Mouse (Mus musculus): ENCODE data around the gene Olfr726. TPM values are rescaled to one million over a fixed set of nuclear protein-coding genes. Genes with fewer than 3 reads are reported as not detected.

Gene Olfr726
- polyA plus RNA-seq (2015; fragmentation: Nextera tagmentation; extraction: Ambion mirVana), result not detected in 2 replicates

DNA sequence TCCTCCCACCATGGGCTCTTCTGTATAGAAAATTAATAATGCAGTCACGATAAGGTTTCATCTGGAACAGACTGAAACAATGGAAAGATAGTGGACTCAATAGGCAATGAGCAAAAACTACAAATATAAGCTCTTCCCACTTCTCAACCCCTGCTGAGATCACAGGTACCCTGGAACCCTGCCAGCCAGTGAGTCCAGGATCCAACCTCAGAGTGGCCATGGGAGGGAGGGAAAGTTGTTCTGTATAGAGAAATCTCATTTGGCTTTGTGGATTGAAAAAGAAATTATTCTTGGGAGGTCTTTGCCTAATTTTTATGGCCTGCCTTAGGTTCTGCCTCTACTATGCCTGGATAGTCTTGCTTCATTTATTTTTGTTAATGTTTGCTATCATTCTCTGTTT lies at the start of gene Olfr726:
Gene Olfr726 (minus strand): TSS at position 101 of the 400 bp plus-strand sequence.
- Histone ChIP-seq H3K27ac (ENCODE audit: low read length) (no peak within 1 kb of the TSS), H3K9me3 (ENCODE audit: control insufficient read depth, low read length) (no peaks in the 10 kb centered on the region), H3K9ac (replicated peaks; ENCODE audit: low read depth, low read length) (no peak within 1 kb of the TSS), H3K36me3 (ENCODE audit: control insufficient read depth, insufficient read depth) (no peaks in the 10 kb centered on the region), H3K4me2 (ENCODE audit: low read length) (no peak within 1 kb of the TSS), H3K4me3 (replicated peaks; ENCODE audit: low read length) (no peak within 1 kb of the TSS), H3K4me1 (replicated peaks; ENCODE audit: control insufficient read depth, insufficient read depth, low read length) (no peaks in the 10 kb centered on the region), H3K27me3 (replicated peaks; ENCODE audit: control insufficient read depth, insufficient read depth, low read length) (no peaks in the 10 kb centered on the region)
- no peak for ATAC-seq
- WGBS, result 68% methylated on average over 1 of the region's 1 CpGs

DNA sequence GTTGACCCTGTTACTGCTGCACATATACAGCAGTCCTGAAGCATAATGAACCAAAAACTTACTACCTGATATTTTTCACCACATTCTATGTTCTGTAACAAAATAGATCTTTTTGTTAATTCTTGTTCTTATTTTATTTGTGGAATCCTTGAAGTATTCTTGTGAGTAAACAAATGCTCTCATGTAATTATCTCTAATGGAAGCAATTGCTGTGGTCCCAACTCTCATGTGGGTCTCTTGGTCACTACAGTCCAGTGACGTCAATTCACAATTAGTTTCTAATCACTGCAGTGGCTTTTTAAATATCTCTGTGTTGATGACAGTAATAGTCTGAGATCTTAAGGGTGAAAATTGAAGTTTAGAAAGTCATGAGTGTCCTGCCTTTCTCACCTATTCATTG lies 32.1 kb upstream of the Olfr726 start, which contains the start of gene Olfr727:
Gene Olfr727 (plus strand): TSS at position 301 of the 400 bp plus-strand sequence.
- Histone ChIP-seq H3K27me3 (replicated peaks; ENCODE audit: control insufficient read depth, insufficient read depth, low read length) (no peaks in the 10 kb centered on the region), H3K36me3 (ENCODE audit: control insufficient read depth, insufficient read depth) (no peaks in the 10 kb centered on the region), H3K9ac (replicated peaks; ENCODE audit: low read depth, low read length) (no peak within 1 kb of the TSS), H3K4me2 (ENCODE audit: low read length) (no peak within 1 kb of the TSS), H3K9me3 (ENCODE audit: control insufficient read depth, low read length) (no peaks in the 10 kb centered on the region), H3K4me3 (replicated peaks; ENCODE audit: low read length) (no peak within 1 kb of the TSS), H3K4me1 (replicated peaks; ENCODE audit: control insufficient read depth, insufficient read depth, low read length) (no peaks in the 10 kb centered on the region), H3K27ac (ENCODE audit: low read length) (no peak within 1 kb of the TSS)
- ATAC-seq, result no peak
- 87% methylated on average over 1 of the region's 1 CpGs for WGBS

DNA sequence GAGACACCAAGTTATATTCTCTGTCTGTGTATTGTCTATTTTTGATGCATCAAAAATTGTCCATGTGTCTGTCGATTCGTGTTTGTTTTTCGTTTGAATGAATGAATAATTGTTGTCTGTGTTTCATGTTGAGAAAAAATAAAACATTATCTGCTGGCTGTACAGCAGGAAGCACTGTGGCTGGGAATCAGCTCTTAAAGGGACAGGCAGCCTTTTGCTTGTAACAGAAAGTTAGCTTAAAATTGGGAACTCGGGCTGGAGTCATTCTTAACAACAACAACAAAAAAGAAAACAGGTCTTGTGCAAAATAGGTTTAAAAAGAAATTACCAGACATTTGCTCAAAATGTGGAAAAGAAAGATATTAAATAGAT lies 28.0 kb downstream of the Olfr726 start:
- Histone ChIP-seq H3K27ac (ENCODE audit: low read length) (peak overlapping the region; percentile 72; the same call in 1 of the 2 replicates), H3K9me3 (ENCODE audit: control insufficient read depth, low read length) (no peaks in the 10 kb centered on the region), H3K36me3 (ENCODE audit: control insufficient read depth, insufficient read depth) (no peaks in the 10 kb centered on the region), H3K4me3 (replicated peaks; ENCODE audit: low read length) (peak overlapping the region; percentile 90), H3K9ac (replicated peaks; ENCODE audit: low read depth, low read length) (peak overlapping the region; percentile 68), H3K4me1 (replicated peaks; ENCODE audit: control insufficient read depth, insufficient read depth, low read length) (peaks cover 5% of the 10 kb centered on the region), H3K4me2 (ENCODE audit: low read length) (peak overlapping the region; percentile 71), H3K27me3 (replicated peaks; ENCODE audit: control insufficient read depth, insufficient read depth, low read length) (no peaks in the 10 kb centered on the region)
- peak; percentile 59 for ATAC-seq
- WGBS, result 0% methylated on average over 4 of the region's 4 CpGs

DNA sequence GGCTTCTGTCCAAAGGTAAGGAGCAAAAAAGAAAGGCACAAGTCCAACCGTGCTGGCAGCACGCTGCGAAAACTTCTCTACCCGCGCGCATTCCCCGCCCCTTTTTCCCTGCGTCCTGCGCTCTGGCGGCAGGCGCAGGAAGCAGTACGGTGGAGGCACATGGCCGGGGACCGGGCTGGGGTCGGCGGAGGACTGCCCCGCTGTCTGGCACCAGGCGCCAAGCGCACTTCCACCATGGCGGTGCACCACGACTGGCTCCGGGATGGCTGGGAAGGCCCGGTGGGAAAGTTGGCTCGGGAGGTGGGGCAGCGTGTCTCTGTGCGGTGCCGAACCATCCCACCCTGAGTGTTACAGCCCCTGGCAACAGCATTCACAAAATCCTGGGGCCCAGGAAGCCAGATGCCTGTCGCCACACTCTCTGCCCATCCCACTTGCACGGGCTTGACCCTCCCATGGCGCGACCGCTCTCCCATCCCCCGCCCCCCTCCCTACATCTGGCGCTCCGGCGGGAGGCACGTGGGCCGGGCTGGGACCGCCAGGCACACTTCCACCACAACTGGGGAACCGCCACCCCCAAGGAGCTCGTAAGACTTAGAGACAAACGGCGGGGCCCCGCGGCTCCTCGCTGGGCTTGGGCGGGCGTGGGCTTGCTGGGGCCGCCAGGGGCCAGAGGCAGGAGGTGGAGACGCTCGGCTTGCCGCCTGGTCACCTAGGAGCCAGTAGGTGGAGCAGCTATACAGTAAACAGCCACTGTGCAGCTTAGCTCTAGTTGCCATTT lies 28.6 kb downstream of the Olfr726 start:
- WGBS, result 1% methylated on average over 51 of the region's 52 CpGs
- Histone ChIP-seq H3K4me2 (ENCODE audit: low read length) (peak overlapping the region; percentile 71), H3K9ac (replicated peaks; ENCODE audit: low read depth, low read length) (peak overlapping the region; percentile 68), H3K4me3 (replicated peaks; ENCODE audit: low read length) (peak overlapping the region; percentile 90), H3K9me3 (ENCODE audit: control insufficient read depth, low read length) (no peaks in the 10 kb centered on the region), H3K27ac (ENCODE audit: low read length) (peak overlapping the region; percentile 72), H3K27me3 (replicated peaks; ENCODE audit: control insufficient read depth, insufficient read depth, low read length) (no peaks in the 10 kb centered on the region), H3K36me3 (ENCODE audit: control insufficient read depth, insufficient read depth) (no peaks in the 10 kb centered on the region), H3K4me1 (replicated peaks; ENCODE audit: control insufficient read depth, insufficient read depth, low read length) (peaks cover 5% of the 10 kb centered on the region)
- ATAC-seq, result peak; percentile 96

DNA sequence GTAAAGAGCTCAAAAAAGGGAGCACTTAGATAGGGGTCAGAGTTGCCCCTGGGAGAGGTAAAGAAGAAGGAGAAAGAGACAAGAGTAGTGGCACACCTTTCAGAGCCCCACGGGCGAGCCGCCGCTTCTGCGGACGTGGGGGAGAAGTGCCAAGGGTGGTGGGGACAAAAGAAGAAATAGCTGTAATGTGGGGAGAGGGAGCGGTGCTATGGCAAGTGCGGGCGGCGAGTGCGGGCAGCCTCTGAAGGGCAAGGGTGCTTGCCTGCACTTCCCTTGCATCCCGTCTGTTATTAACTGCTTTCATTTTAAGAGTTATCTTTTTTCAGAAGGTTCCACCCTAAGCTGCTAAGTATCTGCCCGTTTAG lies 29.2 kb downstream of the Olfr726 start:
- no peak overlapping the region for H3K27ac ChIP-seq (ENCODE audit: low read length)

DNA sequence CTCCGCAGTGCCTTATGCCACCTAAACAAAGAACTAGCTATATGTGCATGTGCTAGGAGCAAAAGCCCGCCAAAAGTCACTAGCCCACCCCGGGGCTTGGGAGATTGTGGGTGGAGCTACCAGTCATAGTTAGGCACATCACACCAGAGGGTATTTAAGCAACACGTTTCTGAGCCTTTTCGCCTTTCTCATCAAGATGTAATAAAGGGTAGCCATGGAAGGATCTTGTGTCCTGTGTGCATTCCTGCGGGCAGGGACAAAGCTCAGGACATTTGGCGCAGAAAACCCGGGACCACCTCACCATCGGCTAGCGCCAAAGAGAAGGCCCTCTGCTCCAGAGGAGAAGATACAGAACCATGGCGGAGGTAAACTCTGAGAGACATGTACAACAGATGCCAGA lies 29.6 kb downstream of the Olfr726 start:
- H3K9me3 ChIP-seq (ENCODE audit: control insufficient read depth, low read length), result no peaks in the 10 kb centered on the region
- peak overlapping the region; percentile 71 for H3K4me2 ChIP-seq (ENCODE audit: low read length)
- H3K4me3 ChIP-seq (replicated peaks; ENCODE audit: low read length), result peak overlapping the region; percentile 90
- H3K9ac ChIP-seq (replicated peaks; ENCODE audit: low read depth, low read length), result peak overlapping the region; percentile 68; the same call in 1 of the 2 replicates
- WGBS, result 20% methylated on average over 11 of the region's 11 CpGs
- no peak for ATAC-seq
- no peak overlapping the region for H3K27ac ChIP-seq (ENCODE audit: low read length)
- H3K4me1 ChIP-seq (replicated peaks; ENCODE audit: control insufficient read depth, insufficient read depth, low read length), result peaks cover 5% of the 10 kb centered on the region
- H3K36me3 ChIP-seq (ENCODE audit: control insufficient read depth, insufficient read depth), result no peaks in the 10 kb centered on the region
- H3K27me3 ChIP-seq (replicated peaks; ENCODE audit: control insufficient read depth, insufficient read depth, low read length), result no peaks in the 10 kb centered on the region

More for the DNA sequence above, 29.2 kb downstream of the Olfr726 start:
- 0% methylated on average over 13 of the region's 13 CpGs for WGBS
- H3K27me3 ChIP-seq (replicated peaks; ENCODE audit: control insufficient read depth, insufficient read depth, low read length), result no peaks in the 10 kb centered on the region
- peak overlapping the region; percentile 71 for H3K4me2 ChIP-seq (ENCODE audit: low read length)
- ATAC-seq, result peak; percentile 23
- no peaks in the 10 kb centered on the region for H3K9me3 ChIP-seq (ENCODE audit: control insufficient read depth, low read length)
- peaks cover 5% of the 10 kb centered on the region for H3K4me1 ChIP-seq (replicated peaks; ENCODE audit: control insufficient read depth, insufficient read depth, low read length)
- no peaks in the 10 kb centered on the region for H3K36me3 ChIP-seq (ENCODE audit: control insufficient read depth, insufficient read depth)
- peak overlapping the region; percentile 90 for H3K4me3 ChIP-seq (replicated peaks; ENCODE audit: low read length)
- peak overlapping the region; percentile 68 for H3K9ac ChIP-seq (replicated peaks; ENCODE audit: low read depth, low read length)

DNA sequence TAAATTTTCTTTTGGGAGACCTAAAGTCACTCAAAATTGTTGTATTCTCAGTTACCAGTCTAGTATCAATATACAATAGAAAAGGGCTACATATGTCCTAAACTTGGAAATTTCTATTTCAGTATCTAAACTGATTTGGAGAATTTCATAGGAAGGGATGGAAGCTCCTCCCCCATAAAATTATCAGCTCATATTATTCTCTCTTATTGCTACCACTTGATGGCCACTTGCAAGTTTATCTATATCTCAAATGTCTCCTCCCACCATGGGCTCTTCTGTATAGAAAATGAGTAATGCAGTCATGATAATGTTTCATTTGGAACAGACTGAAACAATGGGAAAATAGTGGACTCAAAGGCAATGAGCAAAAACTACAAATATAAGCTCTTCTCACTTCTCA lies 50.5 kb downstream of the Olfr726 start, which contains the start of gene Olfr725:
Gene Olfr725 (minus strand): TSS at position 101 of the 400 bp plus-strand sequence.
- H3K4me2 ChIP-seq (ENCODE audit: low read length), result no peak within 1 kb of the TSS
- H3K36me3 ChIP-seq (ENCODE audit: control insufficient read depth, insufficient read depth), result no peaks in the 10 kb centered on the region
- no peak for ATAC-seq
- no peak within 1 kb of the TSS for H3K4me3 ChIP-seq (replicated peaks; ENCODE audit: low read length)
- H3K27ac ChIP-seq (ENCODE audit: low read length), result no peak within 1 kb of the TSS
- no peaks in the 10 kb centered on the region for H3K27me3 ChIP-seq (replicated peaks; ENCODE audit: control insufficient read depth, insufficient read depth, low read length)
- no peaks in the 10 kb centered on the region for H3K9me3 ChIP-seq (ENCODE audit: control insufficient read depth, low read length)
- H3K4me1 ChIP-seq (replicated peaks; ENCODE audit: control insufficient read depth, insufficient read depth, low read length), result no peaks in the 10 kb centered on the region
- no peak within 1 kb of the TSS for H3K9ac ChIP-seq (replicated peaks; ENCODE audit: low read depth, low read length)

Other genes starting within 250 kb of the Olfr726 start
- not detected in 2 replicates for gene Olfr722, start 189.0 kb downstream of the Olfr726 start, polyA plus RNA-seq (2015; fragmentation: Nextera tagmentation; extraction: Ambion mirVana)
- gene Olfr723, start 159.2 kb downstream of the Olfr726 start, polyA plus RNA-seq (2015; fragmentation: Nextera tagmentation; extraction: Ambion mirVana), result not detected in 2 replicates
- gene Olfr724, start 127.7 kb downstream of the Olfr726 start, polyA plus RNA-seq (2015; fragmentation: Nextera tagmentation; extraction: Ambion mirVana), result not detected in 2 replicates
- gene Olfr725, start 50.6 kb downstream of the Olfr726 start, polyA plus RNA-seq (2015; fragmentation: Nextera tagmentation; extraction: Ambion mirVana), result not detected in 2 replicates
- gene Olfr727, start 32.2 kb upstream of the Olfr726 start, polyA plus RNA-seq (2015; fragmentation: Nextera tagmentation; extraction: Ambion mirVana), result not detected in 2 replicates
- gene Olfr728, start 51.7 kb upstream of the Olfr726 start, polyA plus RNA-seq (2015; fragmentation: Nextera tagmentation; extraction: Ambion mirVana), result not detected in 2 replicates
- not detected in 2 replicates for gene Olfr729, start 62.0 kb upstream of the Olfr726 start, polyA plus RNA-seq (2015; fragmentation: Nextera tagmentation; extraction: Ambion mirVana)
- not detected in 2 replicates for gene Olfr730, start 97.2 kb upstream of the Olfr726 start, polyA plus RNA-seq (2015; fragmentation: Nextera tagmentation; extraction: Ambion mirVana)
- not detected in 2 replicates for gene Olfr731, start 150.9 kb upstream of the Olfr726 start, polyA plus RNA-seq (2015; fragmentation: Nextera tagmentation; extraction: Ambion mirVana)
- gene Olfr732, start 193.3 kb upstream of the Olfr726 start, polyA plus RNA-seq (2015; fragmentation: Nextera tagmentation; extraction: Ambion mirVana), result not detected in 2 replicates
- 0.06 TPM in 1 of 2 replicates, not detected in the other for gene Olfr733, start 210.6 kb upstream of the Olfr726 start, polyA plus RNA-seq (2015; fragmentation: Nextera tagmentation; extraction: Ambion mirVana)
- not detected in 2 replicates for gene Olfr734, start 235.8 kb upstream of the Olfr726 start, polyA plus RNA-seq (2015; fragmentation: Nextera tagmentation; extraction: Ambion mirVana)

Data from forebrain, embryonic 16.5 days (tissue).